Comparison of ENCODE assay signal across 12 mouse cellular contexts in the genomic region with DNA sequence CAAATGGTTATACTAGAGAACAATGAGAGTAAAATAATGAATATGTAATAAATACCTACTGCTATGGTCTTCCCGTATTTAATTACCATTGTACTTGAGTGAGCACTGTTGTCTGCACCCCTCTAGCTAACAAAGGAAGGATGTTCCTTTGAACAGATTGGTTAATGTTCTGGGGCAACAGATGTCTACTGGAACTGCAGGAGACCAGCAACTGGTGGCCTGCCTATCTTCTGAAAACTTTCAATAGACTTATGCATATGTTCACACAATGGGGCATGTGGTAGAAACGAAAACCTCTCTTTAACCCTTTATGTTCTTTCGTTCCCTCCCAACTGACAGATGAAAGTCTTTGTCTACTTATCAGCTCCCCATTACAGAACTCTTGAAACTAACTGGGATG. TPM values are rescaled to one million over a fixed set of nuclear protein-coding genes. Genes with fewer than 3 reads are reported as not detected.
A peak's percentile ranks its signal among the peaks of the same experiment; 100 is the strongest.
DNase-seq lines count a peak whose midpoint lies in the region; ATAC-seq lines count a peak whose summit lies in the region.
"Had no signal": no experiment of that assay in that cellular context is flagged by ENCODE, and none has a peak within 500 bp of the region (broad histone marks: within the 10 kb centered on the region; RNA-seq: fewer than 3 reads in every experiment).

No protein-coding gene starts in this region.

- WGBS in neural tube, embryonic 11.5 days, result 36% methylated on average over 3 of the region's 3 CpGs
- WGBS in hindbrain, embryonic 10.5 days, result 23% methylated on average over 3 of the region's 3 CpGs
- 13% methylated on average over 3 of the region's 3 CpGs for WGBS in midbrain, embryonic 12.5 days

- no peak overlapping the region; the same call in 1 of the 2 replicates for H3K27ac ChIP-seq in neural tube, embryonic 11.5 days (ENCODE audit: low read depth, low read length)
- H3K27ac ChIP-seq in hindbrain, embryonic 10.5 days, result peak overlapping the region; percentile 90
- peak overlapping the region; percentile 92 for H3K27ac ChIP-seq in midbrain, embryonic 12.5 days (replicated peaks)
- H3K27ac ChIP-seq: stomach, embryonic 15.5 days had no signal

- H3K4me2 ChIP-seq in neural tube, embryonic 11.5 days (ENCODE audit: low read depth), result peak overlapping the region; percentile 33
- H3K4me2 ChIP-seq in midbrain, embryonic 12.5 days (replicated peaks), result peak overlapping the region; percentile 58
- H3K4me2 ChIP-seq: stomach, embryonic 15.5 days had no signal

- 0 out of 2 replicates have a peak, but pooled peaks have one; percentile 8 for ATAC-seq in neural tube, embryonic 11.5 days (ENCODE audit: insufficient read depth, low FRiP score, low TSS enrichment)
- ATAC-seq in midbrain, embryonic 12.5 days (ENCODE audit: low FRiP score, low read depth), result peak; percentile 48
- ATAC-seq: liver, postnatal 0 days had no signal

- H3K4me1 ChIP-seq in neural tube, embryonic 11.5 days (ENCODE audit: control insufficient read depth, insufficient read depth, low read length), result peaks cover 13% of the 10 kb centered on the region
- peaks cover 64% of the 10 kb centered on the region for H3K4me1 ChIP-seq in hindbrain, embryonic 10.5 days (replicated peaks)
- peaks cover 55% of the 10 kb centered on the region for H3K4me1 ChIP-seq in midbrain, embryonic 12.5 days
- H3K4me1 ChIP-seq: stomach, embryonic 15.5 days had no signal

- peak overlapping the region; percentile 31 for H3K4me3 ChIP-seq in neural tube, embryonic 11.5 days (ENCODE audit: low read depth, low read length)
- peak overlapping the region; percentile 52 for H3K4me3 ChIP-seq in hindbrain, embryonic 10.5 days
- peak overlapping the region; percentile 47 for H3K4me3 ChIP-seq in midbrain, embryonic 12.5 days
- H3K4me3 ChIP-seq: stomach, embryonic 15.5 days had no signal

- no peaks in the 10 kb centered on the region for H3K36me3 ChIP-seq in neural tube, embryonic 11.5 days (ENCODE audit: control insufficient read depth, insufficient read depth, low read length)
- peaks cover 13% of the 10 kb centered on the region for H3K36me3 ChIP-seq in hindbrain, embryonic 10.5 days
- peaks cover 8% of the 10 kb centered on the region for H3K36me3 ChIP-seq in midbrain, embryonic 12.5 days
- H3K36me3 ChIP-seq: stomach, embryonic 15.5 days had no signal

- no peak overlapping the region; the same call in 1 of the 2 replicates for H3K9ac ChIP-seq in neural tube, embryonic 11.5 days (ENCODE audit: low read length)
- H3K9ac ChIP-seq in midbrain, embryonic 12.5 days (replicated peaks), result peak overlapping the region; percentile 60
- H3K9ac ChIP-seq: liver, postnatal 0 days; stomach, embryonic 15.5 days had no signal

- no peaks in the 10 kb centered on the region for H3K9me3 ChIP-seq in neural tube, embryonic 11.5 days (ENCODE audit: control insufficient read depth, low read length)
- no peaks in the 10 kb centered on the region for H3K9me3 ChIP-seq in hindbrain, embryonic 10.5 days
- H3K9me3 ChIP-seq in midbrain, embryonic 12.5 days, result no peaks in the 10 kb centered on the region
- H3K9me3 ChIP-seq: stomach, embryonic 15.5 days had no signal

- H3K27me3 ChIP-seq in neural tube, embryonic 11.5 days (ENCODE audit: control insufficient read depth, insufficient read depth, low read length), result no peaks in the 10 kb centered on the region
- no peaks in the 10 kb centered on the region for H3K27me3 ChIP-seq in hindbrain, embryonic 10.5 days (ENCODE audit: insufficient read depth, poor library complexity, severe bottlenecking)
- H3K27me3 ChIP-seq in midbrain, embryonic 12.5 days, result no peaks in the 10 kb centered on the region
- H3K27me3 ChIP-seq: CH12.LX; stomach, embryonic 15.5 days had no signal

- peak; percentile 19 for DNase-seq in neural tube, embryonic 11.5 days (ENCODE audit: low spot score)
- DNase-seq in neural tube, embryonic 10.5 days (ENCODE audit: extremely low spot score, low spot score), result no peak
- DNase-seq in hindbrain, embryonic 10.5 days (ENCODE audit: low spot score), result no peak
- DNase-seq in MN1 (ENCODE audit: low spot score), result no peak
- no peak for DNase-seq in right cerebral cortex, postnatal 14 days
- DNase-seq in right cerebral cortex, postnatal 10 days (ENCODE audit: low spot score in 2 of 2), result no peak
- no peak for DNase-seq in lung, postnatal 25 days (ENCODE audit: low spot score)
- DNase-seq: cerebellum, postnatal 25 days; liver, postnatal 0 days had no signal

RNA-seq across cellular contexts. Expression of gene Zc3h12c, which starts 20.1 kb away (rescaled TPM):
- polyA plus RNA-seq in neural tube, embryonic 11.5 days (2014; fragmentation: Nextera tagmentation; extraction: Ambion mirVana), result 9.2 and 9.5 TPM in 2 replicates
- polyA plus RNA-seq in hindbrain, embryonic 10.5 days (2016; fragmentation: Nextera tagmentation; extraction: Ambion mirVana), result 7.2 and 7.7 TPM in 2 replicates
- polyA plus RNA-seq in midbrain, embryonic 12.5 days (2016; fragmentation: Nextera tagmentation; extraction: Ambion mirVana), result 14.9 and 15.5 TPM in 2 replicates
